Mouse (Mus musculus) heart, postnatal 0 days (tissue): ENCODE data around the gene Ice2. TPM values are rescaled to one million over a fixed set of nuclear protein-coding genes. Genes with fewer than 3 reads are reported as not detected.
A peak's percentile ranks its signal among the peaks of the same experiment; 100 is the strongest.

Source experiments
- ATAC-seq: fragments of 200-750 bp; cut with Nextera tagmentation; 2 replicates; pipeline ENCODE4 v1.8.0; 2017; ENCODE audit warnings: low read depth, moderate number of reproducible peaks, moderate library complexity; ENCODE audit not compliant: insufficient read depth
- DNase-seq: peaks from one replicate; pipeline ENCODE4 v3.0.0-alpha.2; 2016; ENCODE audit warnings: low spot score
- H3K27ac ChIP-seq: fragments of 300-500 bp; sonication (generic); 2 replicates; pipeline ENCODE4 v1.5.1; 2014; ENCODE audit warnings: low read depth, mild to moderate bottlenecking
- H3K27me3 ChIP-seq: fragments of 300-500 bp; sonication (generic); 2 replicates; pipeline ENCODE4 v1.6.1; 2014; ENCODE audit warnings: low read length, mixed read lengths; ENCODE audit not compliant: control insufficient read depth, insufficient read depth
- H3K36me3 ChIP-seq: fragments of 300-500 bp; sonication (generic); replicated peaks from 2 replicates; pipeline ENCODE4 v1.6.1; 2014; ENCODE audit warnings: low read length, mixed read lengths; ENCODE audit not compliant: control insufficient read depth, insufficient read depth
- H3K4me1 ChIP-seq: fragments of 300-500 bp; sonication (generic); 2 replicates; pipeline ENCODE4 v1.6.1; 2014; ENCODE audit warnings: antibody characterized with exemption; ENCODE audit not compliant: control insufficient read depth, insufficient read depth
- H3K4me2 ChIP-seq: fragments of 300-500 bp; sonication (generic); 2 replicates; pipeline ENCODE4 v1.6.1; 2014; ENCODE audit warnings: low read depth, mild to moderate bottlenecking, low read length, moderate library complexity
- H3K4me3 ChIP-seq: fragments of 300-500 bp; sonication (generic); 2 replicates; pipeline ENCODE4 v1.5.1; 2014; ENCODE audit warnings: low read depth, low read length
- H3K9ac ChIP-seq: fragments of 300-500 bp; sonication (generic); replicated peaks from 2 replicates; pipeline ENCODE4 v1.6.1; 2014; ENCODE audit warnings: low read depth, low read length, mixed read lengths
- H3K9me3 ChIP-seq: fragments of 300-500 bp; sonication (generic); replicated peaks from 2 replicates; pipeline ENCODE4 v1.6.1; 2016; ENCODE audit warnings: low read length; ENCODE audit not compliant: control insufficient read depth
- CTCF ChIP-seq: IDR thresholded peaks from 2 replicates; pipeline ENCODE4 v1.5.1; 2016; ENCODE audit warnings: antibody characterized with exemption, control low read depth, low read depth
- EP300 ChIP-seq: IDR thresholded peaks from 2 replicates; pipeline ENCODE4 v1.6.1; 2016; ENCODE audit warnings: antibody characterized with exemption, low read depth
- WGBS: fragments of 180-500 bp; shearing (Covaris S2); extraction: QIAGEN DNeasy Blood & Tissue Kit; methylation state at CpG from one replicate; pipeline ENCODE4 v1.1.7; 2014; 5-methylcytosine and 5-hydroxymethylcytosine counted together
- polyA plus RNA-seq: library from polyadenylated mRNA; unstranded; fragments of >200 nt; fragmentation: Nextera tagmentation; extraction: Ambion mirVana; gene quantifications from 2 replicates; pipeline ENCODE4 v1.2.1, GENCODE M21; 2015
- total RNA-seq: library from RNA; depleted of rRNA; stranded (reverse); fragments of >200 nt; gene quantifications from 2 replicates; pipeline ENCODE4 v1.2.3, GENCODE M21; 2014; ENCODE audit warnings: low replicate concordance; rRNA removed

The Ice2 gene
- total RNA-seq = 5.9 and 9.1 TPM in 2 replicates
- polyA plus RNA-seq = 6.4 and 6.5 TPM in 2 replicates

- ATAC-seq (peak; percentile 92), DNase-seq (peak; percentile 73)
- H3K9me3 ChIP-seq = no peaks in the 10 kb centered on the region
- peak within 1 kb of the TSS; percentile 96 for H3K27ac ChIP-seq
- no peaks in the 10 kb centered on the region for H3K27me3 ChIP-seq
- peak within 1 kb of the TSS; percentile 95 for H3K9ac ChIP-seq
- WGBS = under 1% methylated on average over 53 of the region's 53 CpGs
- peaks cover 12% of the 10 kb centered on the region; the same call in 1 of the 2 replicates for H3K4me1 ChIP-seq
- H3K4me3 ChIP-seq = peak within 1 kb of the TSS; percentile 84
- peak within 1 kb of the TSS; percentile 94 for H3K4me2 ChIP-seq
- TF ChIP-seq EP300 = no peak
- TF ChIP-seq CTCF = no peak
- H3K36me3 ChIP-seq = peaks cover 7% of the 10 kb centered on the region; the same call in 1 of the 2 replicates
Observed at GRCm38 (mm10) chr9:69397760-69398452, at the start of gene Ice2. Gene Ice2, plus strand, starts transcription at chr9:69397906.

GRCm38 (mm10) chr9:69349537-69349936 is 48.2 kb upstream of the Ice2 start:
- no peak overlapping the region for H3K9ac ChIP-seq
- no peak for TF ChIP-seq CTCF
- no peak for TF ChIP-seq EP300
- no peaks in the 10 kb centered on the region for H3K27me3 ChIP-seq
- no peak overlapping the region for H3K27ac ChIP-seq
- no peaks in the 10 kb centered on the region for H3K36me3 ChIP-seq
- no peak for ATAC-seq
- no peak overlapping the region for H3K4me2 ChIP-seq
- H3K4me1 ChIP-seq = 0 out of 2 replicates have a peak, but pooled peaks cover 4% of the 10 kb centered on the region
- no peak for DNase-seq
- WGBS = 82% methylated on average over 2 of the region's 2 CpGs
- H3K9me3 ChIP-seq = no peaks in the 10 kb centered on the region
- H3K4me3 ChIP-seq = no peak overlapping the region

GRCm38 (mm10) chr9:69354228-69354627 is 43.5 kb upstream of the Ice2 start:
- no peaks in the 10 kb centered on the region for H3K9me3 ChIP-seq
- no peak overlapping the region for H3K27ac ChIP-seq
- no peak for TF ChIP-seq EP300
- no peak for TF ChIP-seq CTCF
- no peaks in the 10 kb centered on the region for H3K27me3 ChIP-seq
- H3K36me3 ChIP-seq = no peaks in the 10 kb centered on the region
- ATAC-seq (no peak), DNase-seq (no peak)
- no peak overlapping the region for H3K4me3 ChIP-seq
- WGBS = 91% methylated on average over 6 of the region's 6 CpGs
- no peak overlapping the region for H3K9ac ChIP-seq
- no peaks in the 10 kb centered on the region for H3K4me1 ChIP-seq
- no peak overlapping the region for H3K4me2 ChIP-seq

GRCm38 (mm10) chr9:69357834-69358233 is 39.9 kb upstream of the Ice2 start:
- peak; percentile 17; the same call in 1 of the 2 replicates for ATAC-seq
- no peak overlapping the region for H3K27ac ChIP-seq

GRCm38 (mm10) chr9:69358797-69359196 is 38.9 kb upstream of the Ice2 start:
- TF ChIP-seq EP300 (no peak), CTCF (no peak)
- H3K9me3 ChIP-seq = no peaks in the 10 kb centered on the region
- H3K4me1 ChIP-seq = no peaks in the 10 kb centered on the region
- DNase-seq (no peak), ATAC-seq (no peak)
- H3K36me3 ChIP-seq = no peaks in the 10 kb centered on the region
- H3K27me3 ChIP-seq = no peaks in the 10 kb centered on the region
- H3K4me3 ChIP-seq = no peak overlapping the region
- 85% methylated on average over 6 of the region's 6 CpGs for WGBS
- H3K9ac ChIP-seq = no peak overlapping the region
- H3K4me2 ChIP-seq = no peak overlapping the region
- H3K27ac ChIP-seq = no peak overlapping the region

More at GRCm38 (mm10) chr9:69357834-69358233, 39.9 kb upstream of the Ice2 start:
- Histone ChIP-seq H3K4me2 (no peak overlapping the region), H3K9ac (no peak overlapping the region), H3K4me1 (no peaks in the 10 kb centered on the region), H3K36me3 (no peaks in the 10 kb centered on the region), H3K9me3 (no peaks in the 10 kb centered on the region), H3K27me3 (no peaks in the 10 kb centered on the region), H3K4me3 (no peak overlapping the region)
- 29% methylated on average over 3 of the region's 3 CpGs for WGBS
- peak; percentile 90 for TF ChIP-seq CTCF
- no peak for TF ChIP-seq EP300
- peak; percentile 40 for DNase-seq
